Mouse (Mus musculus) adrenal gland, adult (tissue): ENCODE measurements around the gene Arpc3.
"Not testable (repeated sequence)": the region's sequence is repeated elsewhere in the genome, so short reads cannot be mapped to it uniquely, and the experiment has no call there.

ENCODE experiments used
- DNase-seq, 2 experiments: peaks; one replicate each; pipeline ENCODE4 v3.0.0; 2022 to 2023; ENCODE audit warnings: low spot score in 1 of 2; ENCODE audit not compliant: inconsistent age in 2 of 2

The Arpc3 gene

DNA sequence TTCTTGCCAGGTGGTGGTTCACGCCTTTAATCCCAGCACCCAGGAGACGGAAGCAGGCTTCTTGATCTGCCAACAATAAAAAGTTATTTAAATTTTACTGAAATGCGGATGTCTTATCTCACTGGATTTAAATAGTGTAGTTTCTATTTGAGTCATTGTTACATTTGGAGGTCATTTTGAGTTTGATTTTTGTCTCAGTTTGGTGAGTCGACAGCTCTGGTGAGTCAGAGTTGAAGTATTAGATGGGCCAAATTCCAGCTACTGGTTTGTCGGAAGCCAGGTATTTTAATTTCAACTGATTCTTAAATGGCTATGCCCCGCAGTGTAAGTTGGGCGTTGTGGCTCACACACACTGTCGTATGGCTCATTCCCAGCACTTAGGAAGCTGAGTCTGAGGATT is 39.5 kb downstream of the Arpc3 start:
- DNase-seq = peak in 1 of 2 experiments; percentile 80

DNA sequence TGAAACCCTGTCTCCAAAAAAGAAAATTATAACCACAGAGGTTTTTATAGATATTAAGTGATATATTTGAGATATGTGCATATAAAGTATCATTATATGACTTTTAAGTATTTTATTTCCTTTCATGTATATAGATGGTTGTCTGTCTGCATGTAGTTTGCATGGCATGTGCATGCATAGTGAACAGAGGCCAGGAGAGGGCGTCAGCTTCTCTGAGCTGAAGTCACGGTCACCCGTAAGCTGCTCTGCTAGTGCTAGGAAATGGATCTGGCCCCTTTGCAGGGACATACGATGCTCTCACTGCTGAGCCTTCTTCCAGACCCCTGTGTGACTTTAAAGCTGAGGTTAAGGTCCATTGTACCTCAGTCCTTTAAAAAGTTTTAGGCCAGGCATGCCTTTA is 42.9 kb downstream of the Arpc3 start:
- no peak for DNase-seq

DNA sequence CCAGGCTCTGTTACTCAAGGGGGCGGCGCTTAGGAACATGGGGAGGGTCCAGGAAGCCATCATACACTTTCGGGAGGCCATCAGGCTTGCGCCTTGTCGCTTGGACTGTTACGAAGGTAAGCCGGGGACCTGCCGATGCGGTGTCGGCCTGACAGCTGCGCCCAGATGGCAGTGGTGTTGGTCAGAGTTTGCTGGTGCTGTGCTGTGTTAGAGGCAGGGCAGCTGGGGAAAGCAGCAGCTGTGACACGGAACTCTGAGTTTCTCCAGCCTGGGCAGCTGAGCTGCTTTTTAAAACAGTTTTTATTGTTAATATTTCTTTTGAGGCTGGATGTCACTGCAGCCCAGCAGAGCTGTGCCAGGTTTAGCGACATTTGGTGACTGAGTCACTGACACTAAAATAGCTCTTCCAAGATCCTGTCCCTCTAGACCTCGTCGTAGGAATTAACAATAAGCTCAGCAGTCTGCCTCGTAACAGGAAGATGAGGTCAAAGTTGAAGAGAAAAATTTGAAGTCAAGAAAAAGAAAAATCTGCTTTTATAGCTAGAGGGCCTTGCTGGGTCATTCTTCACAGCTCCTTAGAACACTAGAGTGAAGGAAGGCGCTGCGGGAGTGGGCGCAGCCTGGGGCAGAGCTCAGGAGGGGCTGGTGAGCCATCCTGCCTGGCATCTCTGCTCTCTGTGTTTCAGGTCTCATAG is 47.9 kb downstream of the Arpc3 start:
- DNase-seq = peak; percentile 33 to 69

DNA sequence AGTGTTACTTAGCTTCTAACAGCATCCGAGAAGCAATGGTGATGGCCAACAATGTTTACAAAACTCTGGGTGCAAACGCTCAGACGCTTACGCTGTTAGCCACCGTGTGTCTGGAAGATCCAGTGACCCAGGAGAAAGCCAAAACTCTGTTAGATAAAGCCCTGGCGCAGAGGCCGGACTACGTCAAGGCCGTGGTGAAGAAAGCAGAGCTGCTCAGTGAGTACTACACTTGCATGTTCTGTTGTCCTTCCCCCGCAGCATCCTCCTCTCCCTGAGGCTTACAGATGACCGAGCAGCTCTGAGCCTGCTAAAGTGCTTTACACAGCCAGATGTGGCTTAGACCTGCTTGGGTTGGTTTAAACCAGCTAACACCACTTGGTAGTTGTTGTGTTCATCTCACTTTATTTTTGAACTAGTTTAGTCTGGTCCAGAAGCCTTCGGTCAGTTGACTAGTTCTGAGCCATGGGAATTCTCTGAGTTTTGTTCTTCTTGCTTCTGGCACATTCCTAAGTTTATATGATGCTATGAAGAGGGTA is 48.5 kb downstream of the Arpc3 start:
- DNase-seq = peak in 1 of 2 experiments; percentile 47

- no peak for DNase-seq
Observed at GRCm38 (mm10) chr5:122444492-122444891, 52.8 kb downstream of the Arpc3 start.

GRCm38 (mm10) chr5:122445051-122445610 is 53.5 kb downstream of the Arpc3 start:
- DNase-seq = no peak

DNA sequence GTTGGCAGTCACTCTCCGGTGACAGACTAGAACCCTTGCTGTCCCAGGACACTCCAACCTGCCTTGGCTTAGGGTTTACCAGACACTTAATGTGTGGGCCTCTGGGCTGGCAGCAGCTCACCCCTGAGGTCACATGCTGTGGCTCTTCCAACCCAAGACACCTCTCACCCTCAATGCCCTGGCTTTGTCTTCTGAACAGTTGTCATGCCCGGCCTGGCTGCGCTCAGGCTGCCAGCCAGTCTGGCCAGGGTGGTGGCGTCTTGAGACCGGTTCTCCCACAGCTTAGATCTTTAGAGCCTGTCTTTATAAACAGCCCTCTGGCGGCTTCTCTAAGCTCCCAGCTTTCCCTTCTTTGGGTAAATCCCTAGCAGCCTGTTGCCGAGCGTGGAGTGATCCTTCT is 56.2 kb downstream of the Arpc3 start:
- DNase-seq = no peak

DNA sequence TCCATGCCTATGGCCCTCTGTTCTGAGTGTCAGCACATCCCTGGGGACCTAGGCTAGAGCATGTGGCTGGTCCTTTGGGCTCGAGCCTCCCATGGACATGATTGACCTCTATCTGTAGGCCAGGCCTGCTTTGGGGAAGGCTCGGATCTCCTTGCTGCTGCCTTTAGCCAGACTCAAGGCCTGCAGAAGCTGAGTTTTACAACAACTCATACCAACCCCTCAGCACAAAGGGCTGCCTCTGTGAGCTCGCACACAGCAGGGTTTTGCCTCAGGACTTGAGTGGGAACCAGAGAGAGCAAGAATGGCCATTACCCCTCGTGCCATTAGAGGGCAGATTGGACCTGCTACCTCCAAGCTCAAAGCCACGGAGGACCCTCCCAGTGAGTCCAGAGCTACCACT is 57.2 kb downstream of the Arpc3 start:
- DNase-seq = no peak

DNA sequence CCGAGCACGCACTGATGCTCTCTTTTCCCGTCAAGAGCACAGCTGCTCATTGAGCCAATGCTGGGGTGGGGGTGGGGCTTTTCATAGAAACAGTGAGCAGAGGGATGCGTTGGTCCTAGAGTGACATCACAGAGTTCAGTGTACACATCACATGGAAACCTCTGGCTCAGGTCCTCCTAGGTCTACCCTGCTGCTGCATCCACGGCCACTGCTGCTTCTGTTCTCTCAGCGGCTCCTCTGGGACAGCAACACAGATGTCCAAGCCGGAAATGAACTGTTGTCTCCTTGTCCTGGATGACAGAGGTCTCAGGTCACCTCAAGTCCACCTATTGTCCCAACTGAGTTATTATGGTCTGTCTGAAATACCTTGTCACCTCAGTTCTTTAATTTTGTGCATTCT is 58.3 kb downstream of the Arpc3 start:
- DNase-seq = no peak

GRCm38 (mm10) chr5:122450913-122451317 is 59.2 kb downstream of the Arpc3 start:
- DNase-seq = no peak

DNA sequence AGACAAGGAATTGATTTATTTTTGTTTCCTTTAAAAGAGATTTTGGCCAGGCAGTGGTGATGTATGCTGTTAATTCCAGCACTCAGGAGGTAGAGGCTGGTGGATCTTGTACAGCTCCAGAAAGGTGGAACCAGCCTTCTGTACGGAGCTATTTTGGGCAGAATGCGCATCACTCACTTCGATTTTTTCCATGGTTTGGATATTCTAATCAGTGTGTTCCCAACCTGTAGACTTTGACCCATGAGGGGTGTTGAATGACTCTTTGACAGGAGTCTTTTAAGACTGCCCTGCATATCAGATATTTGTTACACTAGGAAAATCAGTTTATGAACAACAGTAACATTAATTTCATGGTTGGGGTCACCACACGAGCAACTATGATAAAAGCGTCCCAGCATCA is 59.6 kb downstream of the Arpc3 start:
- no peak for DNase-seq

- DNase-seq = no peak
Observed at GRCm38 (mm10) chr5:122452194-122452593, 60.5 kb downstream of the Arpc3 start.

- DNase-seq = peak in 1 of 2 experiments; percentile 64
Observed at GRCm38 (mm10) chr5:122453188-122453587, 61.5 kb downstream of the Arpc3 start.

- DNase-seq = no peak
Observed at GRCm38 (mm10) chr5:122454442-122454841, 62.8 kb downstream of the Arpc3 start.

- peak in 1 of 2 experiments; percentile 68 for DNase-seq
Observed at GRCm38 (mm10) chr5:122454883-122455282, 63.2 kb downstream of the Arpc3 start.

DNA sequence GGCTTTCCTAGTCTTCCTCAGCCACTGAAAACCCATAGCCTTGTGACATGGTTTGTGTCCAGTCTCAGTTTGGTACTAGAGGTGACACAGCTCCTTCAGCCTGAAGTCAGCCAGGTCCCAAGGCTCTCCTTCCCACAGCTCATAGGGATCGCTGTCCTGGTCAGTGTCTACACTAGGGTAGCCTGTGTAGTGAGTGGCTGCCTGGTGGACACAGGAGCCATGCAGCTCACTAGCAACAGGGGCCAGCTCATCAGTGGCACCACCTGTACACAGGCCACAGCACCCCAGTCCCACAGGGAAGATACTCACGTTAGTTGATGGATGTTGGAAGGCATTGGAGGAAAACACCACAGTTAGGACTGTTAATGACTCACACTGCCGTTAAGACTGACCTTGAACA is 63.9 kb downstream of the Arpc3 start:
- DNase-seq = peak in 1 of 2 experiments; percentile 59

DNA sequence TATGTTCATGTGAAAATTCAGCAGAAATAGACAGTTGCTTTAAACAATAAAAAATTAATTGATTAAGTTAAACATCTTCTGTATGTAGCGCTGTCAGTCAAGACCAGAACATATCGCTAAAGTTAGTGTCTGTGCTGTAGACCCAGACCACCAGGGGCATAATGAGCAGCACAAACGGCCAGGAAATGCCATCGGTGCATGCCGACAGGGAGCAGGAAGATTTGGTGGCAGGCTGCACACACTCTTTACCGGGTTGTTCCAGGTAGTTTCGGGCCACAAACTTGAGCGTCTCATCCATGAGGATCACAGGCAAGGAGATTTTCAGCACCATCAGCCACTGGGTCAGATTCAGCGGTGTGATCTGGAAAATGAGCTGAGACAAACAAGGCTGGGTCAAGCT is 65.4 kb downstream of the Arpc3 start:
- DNase-seq = not testable (repeated sequence)

GRCm38 (mm10) chr5:122458066-122458465 is 66.4 kb downstream of the Arpc3 start:
- no peak for DNase-seq

GRCm38 (mm10) chr5:122459335-122459734 is 67.7 kb downstream of the Arpc3 start:
- DNase-seq = no peak

GRCm38 (mm10) chr5:122460656-122461055 is 69.0 kb downstream of the Arpc3 start:
- DNase-seq = peak in 1 of 2 experiments; percentile 72

DNA sequence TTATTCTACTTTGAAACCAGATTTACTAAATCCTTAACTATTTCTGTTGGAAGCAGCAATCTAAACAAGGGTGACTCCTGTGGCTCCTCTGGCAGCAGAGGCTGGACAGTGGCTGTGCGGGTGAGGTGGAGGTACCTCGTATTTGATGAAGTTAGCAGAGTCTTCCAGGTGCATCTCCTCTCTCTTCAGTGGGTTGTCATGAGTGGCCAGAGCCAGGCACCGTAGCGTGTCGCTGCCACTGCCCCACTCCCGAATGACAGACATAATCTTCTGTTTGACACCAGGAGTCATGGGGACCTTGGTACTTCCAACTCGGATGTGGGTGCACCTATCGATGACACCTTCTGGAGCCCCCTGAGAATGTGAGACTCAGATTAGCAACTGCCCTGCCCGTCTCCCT is 69.8 kb downstream of the Arpc3 start:
- no peak for DNase-seq
